Mouse (Mus musculus) gastrocnemius, postnatal 14 days (tissue): ENCODE data around the gene Cd4. TPM values are rescaled to one million over a fixed set of nuclear protein-coding genes. Genes with fewer than 3 reads are reported as not detected.

Experiments
- DNase-seq: peaks from one replicate; pipeline ENCODE4 v3.0.0; 2021; ENCODE audit warnings: mixed read lengths
- intact Hi-C: fragments of 180-260 bp; cut with DNase I; formaldehyde crosslinking; loops from one replicate; pipeline ENCODE4 v1.15.1; 2025; ENCODE audit warnings: low total_unique reads
- total RNA-seq, 2 experiments: library from RNA; stranded (reverse); gene quantifications; 2 replicates each; pipeline ENCODE4 v1.2.3; 2021

Gene Cd4
- total RNA-seq, 2 experiments from 2014 or later, result 0.27 to 0.51 TPM

- DNase-seq, result peak; percentile 93
- intact Hi-C loops, result no loop called here
Measured at GRCm38 (mm10) chr6:124916695-124917517, 28.9 kb upstream of the Cd4 start.

- intact Hi-C loops, result no loop called here
- no peak for DNase-seq
Measured at GRCm38 (mm10) chr6:124915942-124916694, 28.1 kb upstream of the Cd4 start.

GRCm38 (mm10) chr6:124915160-124915941, 27.3 kb upstream of the Cd4 start:
- intact Hi-C loops, result no loop called here
- no peak for DNase-seq

DNA sequence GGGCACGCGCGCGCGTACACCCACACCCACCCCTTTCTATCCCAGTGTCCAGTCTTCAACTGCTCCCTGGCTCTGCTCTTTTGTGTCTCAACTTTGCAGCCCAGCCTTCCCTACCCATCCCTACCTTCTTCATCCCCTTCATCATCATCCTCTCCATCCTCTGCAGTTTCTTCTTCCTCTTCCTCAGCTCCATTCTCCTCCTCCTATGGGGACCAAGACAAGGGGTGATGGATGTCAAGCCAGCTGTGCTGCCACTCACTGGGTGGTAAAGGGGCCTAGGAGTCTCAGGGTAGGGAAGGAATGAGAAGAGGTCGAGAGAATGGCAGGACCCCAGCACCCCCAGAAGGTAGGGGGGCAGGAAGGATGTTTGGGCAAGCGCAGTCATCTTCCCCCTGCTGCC, 26.5 kb upstream of the Cd4 start:
- intact Hi-C loops, result no loop called here
- no peak for DNase-seq

DNA sequence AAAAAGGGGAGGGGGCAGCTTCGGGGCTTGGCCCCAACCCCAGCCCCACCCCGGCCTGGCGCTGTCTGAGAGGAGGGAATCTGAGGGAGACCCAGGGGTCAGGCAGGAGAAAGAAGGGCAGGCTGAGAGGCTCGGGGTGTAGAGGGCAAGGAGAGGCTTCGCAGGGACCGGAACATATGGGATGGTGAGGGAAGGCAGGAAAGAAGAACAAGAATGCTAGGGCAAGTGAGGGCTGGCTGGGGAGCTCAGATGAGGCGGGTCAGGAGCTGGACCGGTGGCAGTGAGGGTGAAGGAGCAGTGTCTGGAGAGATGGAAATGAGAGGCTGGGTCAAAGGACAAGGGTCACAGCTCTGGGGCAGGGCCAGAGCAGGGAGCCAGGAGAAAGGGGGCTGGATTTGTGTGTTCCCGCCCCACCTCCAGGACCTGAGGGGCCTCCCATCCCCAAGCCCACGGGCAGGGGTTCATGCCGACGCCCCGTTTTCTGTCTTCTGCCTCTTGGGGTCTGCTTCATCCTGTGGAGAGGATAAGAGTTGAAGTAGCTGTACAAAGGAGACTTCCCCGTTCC, 25.8 kb upstream of the Cd4 start:
- intact Hi-C loops, result no loop called here
- DNase-seq, result no peak

DNA sequence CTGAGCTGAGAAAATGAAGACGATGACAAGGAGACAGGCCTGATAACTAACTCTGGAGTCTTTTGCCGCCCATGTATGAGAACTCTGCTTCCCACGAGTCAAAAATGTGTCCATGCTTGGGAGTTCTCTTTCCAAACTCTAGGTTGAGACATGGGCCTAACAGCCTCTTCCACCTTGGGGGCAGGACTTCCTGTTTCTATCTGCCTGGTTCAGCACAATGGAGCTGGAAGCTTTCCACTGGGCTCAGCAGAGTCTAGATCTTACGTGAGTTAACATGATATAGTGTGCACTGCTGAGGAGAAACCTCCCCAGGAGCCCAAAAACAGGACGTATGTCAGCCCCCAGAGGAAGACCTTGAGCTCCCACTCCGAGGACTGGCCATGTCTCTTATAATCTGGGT, 25.2 kb upstream of the Cd4 start:
- DNase-seq, result no peak
- intact Hi-C loops, result no loop called here

GRCm38 (mm10) chr6:124911533-124912218, 23.7 kb upstream of the Cd4 start, which contains the start of gene Lag3:
TSS of gene Lag3 (minus strand) at chr6:124911705.
- DNase-seq, result no peak
- intact Hi-C loops, result no loop called here

DNA sequence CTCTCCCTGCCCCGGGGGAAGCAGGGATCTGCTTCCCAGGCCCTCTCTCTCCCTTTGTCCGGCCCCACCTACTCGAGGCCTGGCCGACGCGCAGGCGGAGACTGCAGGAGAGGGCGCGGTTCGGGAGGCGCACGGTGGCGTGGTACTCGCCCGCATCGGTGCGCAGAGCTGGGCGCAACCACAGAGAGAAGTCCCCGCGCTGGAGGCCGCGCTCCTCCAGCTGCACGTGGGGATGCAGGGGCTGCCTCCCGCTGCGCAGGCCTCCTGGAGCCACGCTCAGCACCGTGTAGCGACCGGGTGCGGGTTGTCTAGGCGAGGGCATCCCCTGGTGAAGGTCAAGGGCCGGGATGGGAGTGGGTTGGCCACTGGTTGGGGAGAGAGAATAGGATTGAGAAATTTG, 22.0 kb upstream of the Cd4 start:
- DNase-seq, result peak; percentile 17
- intact Hi-C loops, result no loop called here

DNA sequence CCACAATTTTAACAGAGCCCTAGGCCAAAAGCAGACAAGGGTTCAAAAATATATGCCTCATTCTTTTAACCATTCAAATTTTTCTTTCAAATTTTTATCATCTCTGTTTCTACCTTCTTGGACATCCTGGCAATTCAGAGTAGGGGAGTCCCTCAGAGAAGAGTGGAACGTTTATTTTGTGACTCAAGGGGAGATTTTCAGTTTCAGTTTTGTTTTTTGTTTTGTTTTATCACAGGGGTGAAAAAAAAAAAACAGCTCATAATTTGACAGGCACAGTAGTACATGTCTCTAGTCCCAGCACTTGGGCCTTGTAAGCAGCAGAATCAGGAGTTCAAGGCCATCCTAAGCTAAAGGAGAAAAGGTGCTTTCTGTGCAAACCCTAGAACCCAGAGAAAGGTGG, 19.7 kb upstream of the Cd4 start:
- intact Hi-C loops, result no loop called here
- DNase-seq, result no peak

GRCm38 (mm10) chr6:124904991-124905860, 17.2 kb upstream of the Cd4 start:
- intact Hi-C loops, result loop anchor here (5.0 kb wide), 2 partner anchors 43 to 177 kb away; partner anchors contain the start of gene Gpr162
- no peak for DNase-seq

DNA sequence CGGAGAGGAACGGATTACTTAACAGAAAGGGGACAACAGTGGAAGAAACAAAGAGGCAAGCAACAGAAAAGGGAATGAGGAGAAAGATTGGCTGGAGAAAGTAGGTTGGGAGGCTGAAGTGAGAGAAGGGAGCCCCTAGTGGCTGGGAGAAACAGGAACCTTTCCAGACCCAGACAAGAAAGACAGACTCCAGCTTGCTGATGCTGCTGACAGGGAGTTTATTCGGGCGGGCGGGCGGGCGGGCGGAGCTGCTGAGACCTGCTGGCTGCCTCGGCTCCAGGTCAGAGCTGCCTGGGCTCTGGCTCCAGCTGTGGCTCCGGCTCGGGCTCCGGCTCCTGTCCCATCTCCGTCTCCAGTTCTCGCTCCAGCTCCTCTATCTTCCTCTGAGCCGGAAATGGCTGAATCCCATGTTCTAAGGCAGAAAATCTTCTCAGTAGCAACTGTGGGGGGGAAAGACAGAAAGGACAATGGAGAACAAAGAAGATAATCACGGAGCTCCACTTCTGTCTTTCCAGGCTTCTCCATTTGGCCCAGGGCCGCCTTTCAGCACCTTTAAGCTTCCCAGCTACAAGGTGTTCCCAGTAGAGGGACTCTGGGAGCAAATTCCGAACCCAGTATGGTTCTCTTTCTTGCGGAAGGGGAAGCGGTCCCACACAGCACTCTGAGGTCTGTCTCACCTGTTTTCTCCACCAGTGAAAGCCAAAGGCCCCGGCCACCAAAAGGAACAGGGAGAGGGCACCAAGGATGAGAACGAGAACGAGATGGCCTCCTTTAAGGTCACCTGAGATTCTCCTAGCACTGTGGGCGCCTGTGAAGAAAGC, 16.4 kb upstream of the Cd4 start:
- peak; percentile 67 for DNase-seq
- intact Hi-C loops, result loop anchor here (5.0 kb wide), 2 partner anchors 42 to 178 kb away; partner anchors contain the start of gene Gpr162

DNA sequence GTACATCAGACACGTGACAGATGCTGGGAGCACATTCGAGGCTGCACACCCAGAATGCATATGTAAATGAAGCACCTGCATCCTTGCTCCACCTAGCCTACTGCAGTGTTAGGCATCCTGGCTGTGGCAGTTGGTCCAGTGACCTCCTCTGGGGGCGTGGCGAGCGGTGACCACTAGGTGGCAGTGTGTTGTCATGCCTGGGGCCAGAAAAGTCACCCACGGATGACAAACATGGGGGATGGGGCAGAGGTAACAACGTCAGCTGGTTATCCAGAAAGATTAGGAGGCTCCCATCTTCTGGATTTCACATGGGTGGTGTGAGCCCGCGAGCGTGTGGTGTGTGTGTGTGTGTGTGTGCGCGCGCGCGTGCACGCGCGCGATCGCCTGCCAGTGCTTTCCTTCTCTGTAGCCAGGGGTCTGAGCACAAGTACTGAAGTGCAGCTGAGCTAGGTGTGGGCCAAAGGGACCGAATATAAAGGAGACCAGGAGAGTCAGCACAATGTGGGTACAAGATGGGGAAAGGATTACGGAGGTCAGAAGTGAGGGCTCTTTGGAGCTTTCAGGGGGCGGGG, 15.6 kb upstream of the Cd4 start:
- intact Hi-C loops, result loop anchor here (5.0 kb wide), 2 partner anchors 41 to 179 kb away; partner anchors contain the start of gene Gpr162

GRCm38 (mm10) chr6:124901851-124902250, 13.8 kb upstream of the Cd4 start:
- no peak for DNase-seq
- intact Hi-C loops, result loop anchor here (5.0 kb wide), 2 partner anchors 40 to 180 kb away; partner anchors contain the start of gene Gpr162

More for the DNA sequence above, 15.6 kb upstream of the Cd4 start:
- peak; percentile 95 for DNase-seq

DNA sequence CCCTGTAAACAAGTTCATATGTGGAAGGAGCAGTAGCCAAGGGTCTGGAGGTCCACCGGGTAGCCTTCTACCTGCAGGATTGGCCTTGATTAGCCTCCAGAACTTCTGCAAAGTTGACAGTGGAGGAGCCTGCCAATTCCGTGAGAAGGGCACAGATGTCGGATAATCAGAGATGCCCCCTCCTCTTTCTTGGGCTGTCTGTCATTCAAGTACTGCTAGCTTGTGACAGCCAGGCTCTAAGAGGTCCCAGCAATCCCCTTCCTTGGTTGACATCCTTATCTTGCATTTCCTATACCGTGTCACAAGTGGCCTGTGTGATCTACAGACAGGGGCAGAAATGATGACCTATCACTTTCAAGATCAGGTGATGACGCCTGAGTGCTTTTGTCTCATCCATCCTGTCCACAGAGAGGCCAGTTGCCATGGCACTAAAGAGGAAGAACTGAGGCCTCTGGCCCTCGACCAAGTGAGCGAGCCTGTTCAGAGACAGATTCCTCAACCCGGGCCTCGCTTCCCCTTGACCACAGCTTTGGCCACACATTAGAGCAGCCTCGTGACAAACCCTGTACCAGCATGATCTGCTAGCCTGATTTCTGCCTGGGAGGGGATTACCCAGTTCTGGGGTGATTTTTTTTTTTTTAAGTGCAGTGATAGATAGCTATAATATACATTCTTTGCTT, 12.9 kb upstream of the Cd4 start:
- no peak for DNase-seq
- intact Hi-C loops, result loop anchor here (5.0 kb wide), 2 partner anchors 39 to 181 kb away; partner anchors contain the start of gene Gpr162

DNA sequence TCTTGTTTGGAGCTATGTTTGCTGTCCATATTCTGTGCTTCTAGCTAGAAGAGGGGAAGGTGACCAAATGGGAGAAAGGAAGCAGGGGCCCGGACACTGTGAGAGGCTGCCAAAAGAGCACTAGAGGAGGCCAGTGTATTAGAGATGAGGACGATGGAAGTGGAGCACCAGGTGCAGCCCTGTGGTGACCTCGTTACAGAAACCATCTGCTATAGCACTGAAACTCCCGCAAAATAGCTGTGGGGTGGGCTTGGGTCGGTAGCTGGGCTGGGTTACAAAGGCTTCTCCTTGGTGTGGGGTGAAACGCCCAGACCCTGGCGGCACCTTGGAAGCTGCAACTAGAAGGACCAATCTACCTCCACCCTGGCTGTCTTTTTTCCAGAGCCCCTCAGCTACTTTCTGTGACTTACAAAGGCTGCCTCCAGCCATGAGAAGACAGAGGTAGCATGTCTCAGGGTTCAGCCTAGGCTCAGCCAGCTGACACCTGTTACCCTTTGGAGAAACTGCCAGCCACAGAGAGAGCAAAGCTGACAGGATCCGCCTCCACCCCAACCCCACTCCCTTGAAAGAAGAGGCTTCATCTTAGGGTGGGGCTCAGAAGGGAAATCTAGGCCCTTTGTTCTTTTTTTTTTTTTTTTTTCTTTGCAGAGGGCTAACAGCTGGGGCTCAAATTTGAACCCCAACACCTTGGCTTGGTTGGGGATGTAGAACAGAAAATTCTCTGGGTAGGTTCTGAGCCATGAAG, 12.2 kb upstream of the Cd4 start:
- no peak for DNase-seq
- intact Hi-C loops, result loop anchor here (5.0 kb wide), 2 partner anchors 38 to 182 kb away; partner anchors contain the start of gene Gpr162
